In the genomic region with DNA sequence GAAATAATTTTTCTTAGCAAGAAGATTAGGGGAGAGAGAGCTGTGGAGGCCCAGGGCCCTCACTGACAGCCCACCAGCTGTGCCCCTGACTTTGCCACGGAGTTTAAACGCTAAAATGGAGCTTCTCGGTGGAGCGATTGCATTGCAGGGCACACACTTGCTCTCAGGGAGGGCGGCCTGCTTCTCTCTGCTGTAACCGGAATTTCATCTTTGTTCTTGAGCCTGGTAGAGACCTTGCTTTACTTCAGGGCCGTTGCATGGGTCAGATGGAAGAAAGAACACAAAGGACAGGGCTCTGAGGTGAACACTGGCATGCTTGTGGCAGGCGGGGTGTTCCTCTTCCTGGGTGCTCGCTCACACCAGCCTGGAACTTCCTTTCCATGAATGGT, we compare ENCODE assay signal across 8 mouse cellular contexts.
DNase-seq lines count a peak whose midpoint lies in the region; ATAC-seq and TF ChIP-seq lines count a peak whose summit lies in the region.

No protein-coding gene starts in this region.

- H3K4me3 ChIP-seq in heart, adult 2 months, result no peak overlapping the region
- H3K4me3 ChIP-seq in forebrain, embryonic 16.5 days (replicated peaks; ENCODE audit: low read length), result no peak overlapping the region
- H3K4me3 ChIP-seq in liver, embryonic 15.5 days (replicated peaks), result no peak overlapping the region

- H3K9ac ChIP-seq in heart, adult 2 months (ENCODE audit: low read depth, low read length), result no peak overlapping the region
- H3K9ac ChIP-seq in forebrain, embryonic 16.5 days (replicated peaks; ENCODE audit: low read depth, low read length), result no peak overlapping the region
- H3K9ac ChIP-seq in liver, embryonic 15.5 days, result no peak overlapping the region

- no peaks in the 10 kb centered on the region for H3K27me3 ChIP-seq in heart, adult 2 months (ENCODE audit: control insufficient read depth, insufficient read depth, low read length)
- H3K27me3 ChIP-seq in forebrain, embryonic 16.5 days (replicated peaks; ENCODE audit: control insufficient read depth, insufficient read depth, low read length), result no peaks in the 10 kb centered on the region
- no peaks in the 10 kb centered on the region for H3K27me3 ChIP-seq in liver, embryonic 15.5 days

- no peak for TF ChIP-seq EP300 in heart, adult 2 months (IDR thresholded peaks at IDR 0.05; ENCODE audit: insufficient read depth, low read depth, low read length)

- peaks cover 2% of the 10 kb centered on the region; the same call in 1 of the 2 replicates for H3K4me1 ChIP-seq in heart, adult 2 months (ENCODE audit: control insufficient read depth, insufficient read depth, low read length)
- H3K4me1 ChIP-seq in forebrain, embryonic 16.5 days (replicated peaks; ENCODE audit: control insufficient read depth, insufficient read depth, low read length), result peaks cover 16% of the 10 kb centered on the region
- peaks cover 28% of the 10 kb centered on the region for H3K4me1 ChIP-seq in liver, embryonic 15.5 days (replicated peaks)

- intact Hi-C loops in heart, adult 2 months (cut with DNase I), result loop anchor here (5.0 kb wide), 1 partner anchor 72 kb away; the partner anchor contains the start of gene Farp1
- intact Hi-C loops in heart, postnatal 25 days (cut with DNase I), result loop anchor here (5.0 kb wide), 1 partner anchor 33 kb away; no protein-coding TSS in a partner anchor
- intact Hi-C loops in left cerebral cortex, postnatal 14 days (cut with DNase I), result loop anchor here (5.0 kb wide), 2 partner anchors 37 to 72 kb away; partner anchors contain the start of gene Farp1

- no peak overlapping the region for H3K4me2 ChIP-seq in forebrain, embryonic 16.5 days (ENCODE audit: low read length)
- H3K4me2 ChIP-seq in liver, embryonic 15.5 days, result no peak overlapping the region

- TF ChIP-seq POLR2A in heart, adult 2 months (IDR thresholded peaks at IDR 0.05; ENCODE audit: insufficient read depth, low read depth, low read length), result no peak

- TF ChIP-seq CTCF in heart, adult 2 months (IDR thresholded peaks at IDR 0.05), result no peak

- no peaks in the 10 kb centered on the region for H3K36me3 ChIP-seq in heart, adult 2 months (ENCODE audit: control insufficient read depth, insufficient read depth, low read length)
- no peaks in the 10 kb centered on the region for H3K36me3 ChIP-seq in forebrain, embryonic 16.5 days (ENCODE audit: control insufficient read depth, insufficient read depth)
- no peaks in the 10 kb centered on the region for H3K36me3 ChIP-seq in liver, embryonic 15.5 days (replicated peaks)

- H3K27ac ChIP-seq in heart, adult 2 months, result peak overlapping the region; percentile 53
- H3K27ac ChIP-seq in forebrain, embryonic 16.5 days (ENCODE audit: low read length), result peak overlapping the region; percentile 19; the same call in 1 of the 2 replicates
- H3K27ac ChIP-seq in liver, embryonic 15.5 days (replicated peaks), result 0 out of 2 replicates have a peak overlapping the region, but pooled peaks have one; percentile 14

- ATAC-seq in forebrain, embryonic 16.5 days, result no peak
- ATAC-seq in liver, embryonic 15.5 days (ENCODE audit: insufficient read depth), result no peak
- no peak for ATAC-seq in monocyte, adult 5-6 weeks (replicated peaks; ENCODE audit: insufficient number of reproducible peaks, low FRiP score, low TSS enrichment, poor library complexity, severe bottlenecking)

- no peaks in the 10 kb centered on the region for H3K9me3 ChIP-seq in forebrain, embryonic 16.5 days (ENCODE audit: control insufficient read depth, low read length)
- H3K9me3 ChIP-seq in liver, embryonic 15.5 days (replicated peaks), result no peaks in the 10 kb centered on the region

- no peaks in the 10 kb centered on the region for H3K79me2 ChIP-seq in heart, adult 2 months (replicated peaks; ENCODE audit: control insufficient read depth, insufficient read depth, low read length)

- WGBS in heart, adult 2 months, result 70% methylated on average over 9 of the region's 9 CpGs
- WGBS in forebrain, embryonic 16.5 days, result 16% methylated on average over 9 of the region's 9 CpGs
- WGBS in liver, embryonic 15.5 days (ENCODE audit: insufficient replicate concordance), result 54% methylated on average over 9 of the region's 9 CpGs

- no peak for DNase-seq in heart, adult 2 months
- DNase-seq in heart, postnatal 25 days (ENCODE audit: low spot score), result no peak
- DNase-seq in Muller cell, postnatal 12 days (ENCODE audit: inconsistent ontology term), result peak; percentile 50
- no peak for DNase-seq in thymus, postnatal 36 days
- DNase-seq in left cerebral cortex, postnatal 14 days (ENCODE audit: low spot score in 2 of 2), result no peak
